Mouse (Mus musculus) intestine, embryonic 16.5 days (tissue): ENCODE measurements at regions not wholly inside any gene's neighbourhood (a gene's known extent, or its start where the extent isn't known, plus 50 kb on each side); places are given as distances from the start of the nearest gene placed in this dataset.

Experiments
- ATAC-seq: fragments of 200-750 bp; cut with Nextera tagmentation; 2 replicates; pipeline ENCODE4 v1.8.0; 2017; ENCODE audit warnings: moderate TSS enrichment, moderate library complexity
- H3K27ac ChIP-seq: fragments of 300-500 bp; sonication (generic); 2 replicates; pipeline ENCODE4 v1.5.1; 2014; ENCODE audit warnings: mild to moderate bottlenecking, low read length
- H3K27me3 ChIP-seq: fragments of 300-500 bp; sonication (generic); replicated peaks from 2 replicates; pipeline ENCODE4 v1.6.1; 2014; ENCODE audit warnings: low read length, control low read depth, mixed read lengths; ENCODE audit not compliant: control insufficient read depth, insufficient read depth
- H3K36me3 ChIP-seq: fragments of 300-500 bp; sonication (generic); 2 replicates; pipeline ENCODE4 v1.6.1; 2014; ENCODE audit warnings: low read length, control low read depth; ENCODE audit not compliant: control insufficient read depth, insufficient read depth
- H3K4me1 ChIP-seq: fragments of 300-500 bp; sonication (generic); 2 replicates; pipeline ENCODE4 v1.6.1; 2014; ENCODE audit warnings: low read length, control low read depth, mixed read lengths; ENCODE audit not compliant: control insufficient read depth, insufficient read depth
- H3K4me2 ChIP-seq: fragments of 300-500 bp; sonication (generic); 2 replicates; pipeline ENCODE4 v1.6.1; 2014; ENCODE audit warnings: low read depth, low read length, control low read depth
- H3K4me3 ChIP-seq: fragments of 300-500 bp; sonication (generic); 2 replicates; pipeline ENCODE4 v1.5.1; 2014; ENCODE audit warnings: mild to moderate bottlenecking, low read length
- H3K9ac ChIP-seq: fragments of 300-500 bp; sonication (generic); 2 replicates; pipeline ENCODE4 v1.6.1; 2014; ENCODE audit warnings: low read depth, low read length
- H3K9me3 ChIP-seq: fragments of 300-500 bp; sonication (generic); 2 replicates; pipeline ENCODE4 v1.6.1; 2016; ENCODE audit warnings: low read length, control low read depth; ENCODE audit not compliant: control insufficient read depth
- WGBS: fragments of 180-500 bp; shearing (Covaris S2); extraction: QIAGEN DNeasy Blood & Tissue Kit; methylation state at CpG from one replicate; pipeline ENCODE4 v1.1.7; 2014; 5-methylcytosine and 5-hydroxymethylcytosine counted together

GRCm38 (mm10) chr6:81447701-81448100 is 475.8 kb upstream of the Gcfc2 start:
- Histone ChIP-seq H3K4me2 (no peak overlapping the region), H3K4me3 (no peak overlapping the region), H3K27ac (no peak overlapping the region), H3K27me3 (no peaks in the 10 kb centered on the region), H3K36me3 (no peaks in the 10 kb centered on the region), H3K9ac (no peak overlapping the region), H3K9me3 (no peaks in the 10 kb centered on the region), H3K4me1 (no peaks in the 10 kb centered on the region)
- ATAC-seq = no peak
- WGBS = 87% methylated on average over 6 of the region's 6 CpGs

- Histone ChIP-seq H3K4me1 (no peaks in the 10 kb centered on the region), H3K9ac (no peak overlapping the region), H3K4me3 (no peak overlapping the region), H3K4me2 (no peak overlapping the region), H3K27me3 (no peaks in the 10 kb centered on the region), H3K27ac (no peak overlapping the region), H3K9me3 (no peaks in the 10 kb centered on the region), H3K36me3 (no peaks in the 10 kb centered on the region)
- ATAC-seq = no peak
- WGBS = 65% methylated on average over 3 of the region's 3 CpGs
These were observed 475.1 kb upstream of the Gcfc2 start for GRCm38 (mm10) chr6:81448366-81448765.

GRCm38 (mm10) chr6:81461095-81461494 is 462.4 kb upstream of the Gcfc2 start:
- 77% methylated on average over 4 of the region's 4 CpGs for WGBS
- no peaks in the 10 kb centered on the region for H3K9me3 ChIP-seq
- H3K9ac ChIP-seq = no peak overlapping the region
- ATAC-seq = no peak
- H3K4me3 ChIP-seq = no peak overlapping the region
- no peaks in the 10 kb centered on the region for H3K36me3 ChIP-seq
- H3K4me2 ChIP-seq = no peak overlapping the region
- H3K27ac ChIP-seq = no peak overlapping the region
- H3K4me1 ChIP-seq = no peaks in the 10 kb centered on the region
- H3K27me3 ChIP-seq = no peaks in the 10 kb centered on the region

DNA sequence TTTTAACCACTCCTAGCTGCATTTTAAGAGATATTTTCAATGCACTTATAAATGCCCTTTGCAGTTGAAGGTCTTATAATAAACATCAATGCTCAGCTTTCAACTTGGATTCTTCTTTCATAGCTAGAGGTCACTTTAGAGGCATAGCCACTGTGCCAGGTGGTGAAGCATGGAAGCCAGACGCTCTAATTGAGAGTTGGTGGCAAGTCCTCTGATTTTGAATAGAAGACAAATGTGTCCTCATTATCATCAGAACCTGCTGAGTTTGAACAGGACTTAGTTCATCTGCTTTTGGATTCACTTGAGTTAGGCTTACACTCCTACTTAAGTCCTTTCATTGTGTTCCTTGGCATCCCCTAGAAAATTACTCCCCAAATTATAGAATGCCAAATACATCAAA is 459.0 kb upstream of the Gcfc2 start:
- Histone ChIP-seq H3K4me1 (no peaks in the 10 kb centered on the region), H3K9ac (no peak overlapping the region), H3K9me3 (no peaks in the 10 kb centered on the region), H3K27ac (no peak overlapping the region), H3K36me3 (no peaks in the 10 kb centered on the region), H3K4me2 (no peak overlapping the region), H3K27me3 (no peaks in the 10 kb centered on the region), H3K4me3 (no peak overlapping the region)
- no peak for ATAC-seq
- WGBS = 82% methylated on average over 1 of the region's 1 CpGs

- H3K4me1 ChIP-seq = no peaks in the 10 kb centered on the region
- no peaks in the 10 kb centered on the region for H3K27me3 ChIP-seq
- H3K36me3 ChIP-seq = no peaks in the 10 kb centered on the region
- H3K4me3 ChIP-seq = no peak overlapping the region
- no peak overlapping the region for H3K9ac ChIP-seq
- ATAC-seq = no peak
- no peak overlapping the region for H3K27ac ChIP-seq
- H3K4me2 ChIP-seq = no peak overlapping the region
- 59% methylated on average over 4 of the region's 4 CpGs for WGBS
- H3K9me3 ChIP-seq = no peaks in the 10 kb centered on the region
These were observed 456.9 kb upstream of the Gcfc2 start for GRCm38 (mm10) chr6:81466536-81466935.

- Histone ChIP-seq H3K4me3 (no peak overlapping the region), H3K27ac (no peak overlapping the region), H3K9ac (no peak overlapping the region), H3K27me3 (no peaks in the 10 kb centered on the region), H3K4me2 (no peak overlapping the region), H3K9me3 (no peaks in the 10 kb centered on the region), H3K36me3 (no peaks in the 10 kb centered on the region), H3K4me1 (no peaks in the 10 kb centered on the region)
- ATAC-seq = no peak
- WGBS = 60% methylated on average over 9 of the region's 9 CpGs
These were observed 452.0 kb upstream of the Gcfc2 start for GRCm38 (mm10) chr6:81471340-81471955.

DNA sequence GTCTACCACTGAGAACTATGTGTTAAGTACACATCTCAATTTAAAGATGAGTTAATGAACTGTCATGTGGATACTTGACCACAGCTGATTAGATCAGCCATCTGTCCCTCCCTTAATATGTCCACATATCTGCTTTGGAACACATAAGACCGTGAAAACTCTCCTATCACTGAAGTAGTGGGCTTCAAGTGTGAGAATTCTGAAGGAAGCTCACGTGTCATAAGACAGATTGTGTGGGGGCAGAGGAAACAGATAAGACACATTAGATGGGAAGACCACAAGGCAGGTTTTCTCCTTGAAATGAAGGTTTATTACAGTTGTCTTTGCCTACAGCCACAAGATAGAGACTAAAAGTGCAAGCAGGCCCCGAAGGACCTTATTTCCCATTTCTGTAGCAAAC is 451.0 kb upstream of the Gcfc2 start:
- Histone ChIP-seq H3K9ac (no peak overlapping the region), H3K27ac (no peak overlapping the region), H3K4me1 (no peaks in the 10 kb centered on the region), H3K4me3 (no peak overlapping the region), H3K27me3 (no peaks in the 10 kb centered on the region), H3K9me3 (no peaks in the 10 kb centered on the region), H3K4me2 (no peak overlapping the region), H3K36me3 (no peaks in the 10 kb centered on the region)
- WGBS = 67% methylated on average over 3 of the region's 3 CpGs
- ATAC-seq = no peak

GRCm38 (mm10) chr6:81474786-81475185 is 448.7 kb upstream of the Gcfc2 start:
- Histone ChIP-seq H3K36me3 (no peaks in the 10 kb centered on the region), H3K4me1 (no peaks in the 10 kb centered on the region), H3K4me3 (no peak overlapping the region), H3K9ac (no peak overlapping the region), H3K9me3 (no peaks in the 10 kb centered on the region), H3K4me2 (no peak overlapping the region), H3K27me3 (no peaks in the 10 kb centered on the region), H3K27ac (no peak overlapping the region)
- WGBS = 79% methylated on average over 1 of the region's 1 CpGs
- ATAC-seq = no peak

- H3K9ac ChIP-seq = no peak overlapping the region
- H3K36me3 ChIP-seq = no peaks in the 10 kb centered on the region
- no peaks in the 10 kb centered on the region for H3K27me3 ChIP-seq
- no peak for ATAC-seq
- 57% methylated on average over 3 of the region's 3 CpGs for WGBS
- no peak overlapping the region for H3K27ac ChIP-seq
- H3K9me3 ChIP-seq = no peaks in the 10 kb centered on the region
- no peak overlapping the region for H3K4me2 ChIP-seq
- no peak overlapping the region for H3K4me3 ChIP-seq
- no peaks in the 10 kb centered on the region for H3K4me1 ChIP-seq
These were observed 436.5 kb upstream of the Gcfc2 start for GRCm38 (mm10) chr6:81487006-81487405.

DNA sequence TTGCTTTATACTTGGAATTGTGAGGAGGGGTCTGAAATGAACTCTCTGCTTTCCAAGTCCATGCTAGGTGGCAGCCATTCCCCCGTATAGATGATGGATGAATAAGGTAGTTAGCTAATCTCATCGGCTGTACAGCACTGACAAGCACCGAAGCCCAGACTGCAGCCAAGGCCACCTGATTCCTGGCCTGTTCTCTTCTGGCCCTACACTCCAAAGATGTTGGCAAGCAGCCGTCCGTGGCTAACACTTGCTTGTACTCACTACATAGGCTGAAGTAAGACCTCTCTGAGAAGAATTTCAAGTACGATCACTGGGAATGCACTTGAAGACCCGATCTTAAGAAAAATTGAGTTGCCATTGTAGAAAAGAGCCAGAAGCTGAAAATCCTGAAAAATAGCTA is 427.2 kb upstream of the Gcfc2 start:
- Histone ChIP-seq H3K27me3 (no peaks in the 10 kb centered on the region), H3K27ac (no peak overlapping the region), H3K9ac (no peak overlapping the region), H3K4me2 (no peak overlapping the region), H3K9me3 (no peaks in the 10 kb centered on the region), H3K4me1 (no peaks in the 10 kb centered on the region), H3K36me3 (no peaks in the 10 kb centered on the region), H3K4me3 (no peak overlapping the region)
- 85% methylated on average over 7 of the region's 7 CpGs for WGBS
- no peak for ATAC-seq
